Mouse (Mus musculus) right cerebral cortex, adult 2 months (tissue): ENCODE measurements around the gene Tdrd9.
"Not testable (repeated sequence)": the region's sequence is repeated elsewhere in the genome, so short reads cannot be mapped to it uniquely, and the experiment has no call there.

Experiments used
- DNase-seq, 2 experiments: peaks; one replicate each; pipeline ENCODE4 v3.0.0; 2021 to 2022; ENCODE audit warnings: low spot score in 2 of 2

Tdrd9 gene

GRCm38 (mm10) chr12:112027408-112027807 lies 56.0 kb downstream of the Tdrd9 start:
- DNase-seq = no peak

- no peak for DNase-seq
Observed at GRCm38 (mm10) chr12:112033409-112033975, 62.1 kb downstream of the Tdrd9 start.

GRCm38 (mm10) chr12:112035341-112036100 lies 64.2 kb downstream of the Tdrd9 start:
- not testable (repeated sequence) for DNase-seq

- no peak for DNase-seq
Observed at GRCm38 (mm10) chr12:112038441-112038840, 67.1 kb downstream of the Tdrd9 start.

GRCm38 (mm10) chr12:112039169-112039568 lies 67.8 kb downstream of the Tdrd9 start:
- no peak for DNase-seq

GRCm38 (mm10) chr12:112042681-112043080 lies 71.3 kb downstream of the Tdrd9 start:
- no peak for DNase-seq

GRCm38 (mm10) chr12:112077651-112078050 lies 106.3 kb downstream of the Tdrd9 start:
- peak; percentile 80 for DNase-seq

GRCm38 (mm10) chr12:112079911-112080310 lies 108.6 kb downstream of the Tdrd9 start:
- no peak for DNase-seq

- no peak for DNase-seq
Observed at GRCm38 (mm10) chr12:112080911-112081310, 109.6 kb downstream of the Tdrd9 start.

GRCm38 (mm10) chr12:112082241-112082640 lies 110.9 kb downstream of the Tdrd9 start:
- no peak for DNase-seq

- no peak for DNase-seq
Observed at GRCm38 (mm10) chr12:112086250-112086649, 114.9 kb downstream of the Tdrd9 start.

GRCm38 (mm10) chr12:112086726-112087125 lies 115.4 kb downstream of the Tdrd9 start:
- no peak for DNase-seq

- no peak for DNase-seq
Observed at GRCm38 (mm10) chr12:112088609-112089324, 117.4 kb downstream of the Tdrd9 start.

- DNase-seq = peak; percentile 85 to 87
Observed at GRCm38 (mm10) chr12:112091054-112091453, 119.7 kb downstream of the Tdrd9 start.

- no peak for DNase-seq
Observed at GRCm38 (mm10) chr12:112094261-112094880, 123.0 kb downstream of the Tdrd9 start.

GRCm38 (mm10) chr12:112096051-112096732 lies 124.8 kb downstream of the Tdrd9 start:
- DNase-seq = peak; percentile 72 to 76

- no peak for DNase-seq
Observed at GRCm38 (mm10) chr12:112096733-112097117, 125.4 kb downstream of the Tdrd9 start.

GRCm38 (mm10) chr12:112100106-112100505 lies 128.7 kb downstream of the Tdrd9 start:
- no peak for DNase-seq

GRCm38 (mm10) chr12:112101045-112101444 lies 129.7 kb downstream of the Tdrd9 start:
- DNase-seq = no peak

GRCm38 (mm10) chr12:112103179-112103578 lies 131.8 kb downstream of the Tdrd9 start:
- DNase-seq = no peak

- peak in 1 of 2 experiments; percentile 35 for DNase-seq
Observed at GRCm38 (mm10) chr12:112104890-112105289, 133.5 kb downstream of the Tdrd9 start.

- DNase-seq = no peak
Observed at GRCm38 (mm10) chr12:112106541-112106971, 135.2 kb downstream of the Tdrd9 start, which contains the start of gene Aspg. Gene Aspg (plus strand): TSS chr12:112106679.
